Mouse (Mus musculus) midbrain, embryonic 14.5 days (tissue): ENCODE data around the gene Plekhh3. TPM values are rescaled to one million over a fixed set of nuclear protein-coding genes. Genes with fewer than 3 reads are reported as not detected.

Source experiments
- ATAC-seq: fragments of 200-750 bp; cut with Nextera tagmentation; 2 replicates; pipeline ENCODE4 v1.8.0; 2017; ENCODE audit warnings: moderate number of reproducible peaks, moderate library complexity; ENCODE audit not compliant: low FRiP score, low TSS enrichment
- DNase-seq: peaks from one replicate; pipeline ENCODE4 v3.0.0-alpha.2; 2015
- H3K27ac ChIP-seq: fragments of 300-500 bp; sonication (generic); replicated peaks from 2 replicates; pipeline ENCODE4 v1.5.1; 2014; ENCODE audit warnings: mild to moderate bottlenecking, low read depth, low read length, moderate library complexity
- H3K27me3 ChIP-seq: fragments of 300-500 bp; sonication (generic); 2 replicates; pipeline ENCODE4 v1.6.1; 2014; ENCODE audit warnings: low read length, control low read depth, mixed read lengths; ENCODE audit not compliant: control insufficient read depth, insufficient read depth
- H3K36me3 ChIP-seq: fragments of 300-500 bp; sonication (generic); 2 replicates; pipeline ENCODE4 v1.6.1; 2014; ENCODE audit warnings: low read length, control low read depth; ENCODE audit not compliant: control insufficient read depth, insufficient read depth
- H3K4me1 ChIP-seq: fragments of 300-500 bp; sonication (generic); 2 replicates; pipeline ENCODE4 v1.6.1; 2014; ENCODE audit warnings: mild to moderate bottlenecking, antibody characterized with exemption, low read length, control low read depth; ENCODE audit not compliant: control insufficient read depth, insufficient read depth
- H3K4me2 ChIP-seq: fragments of 300-500 bp; sonication (generic); 2 replicates; pipeline ENCODE4 v1.6.1; 2014; ENCODE audit warnings: mild to moderate bottlenecking, low read length, moderate library complexity
- H3K4me3 ChIP-seq: fragments of 300-500 bp; sonication (generic); replicated peaks from 2 replicates; pipeline ENCODE4 v1.5.1; 2014; ENCODE audit warnings: low read depth, low read length
- H3K9ac ChIP-seq: fragments of 300-500 bp; sonication (generic); replicated peaks from 2 replicates; pipeline ENCODE4 v1.6.1; 2014; ENCODE audit warnings: mild to moderate bottlenecking, low read length, moderate library complexity
- H3K9me3 ChIP-seq: fragments of 300-500 bp; sonication (generic); 2 replicates; pipeline ENCODE4 v1.6.1; 2016; ENCODE audit warnings: low read length, control low read depth, mixed read lengths; ENCODE audit not compliant: control insufficient read depth
- WGBS: fragments of 180-500 bp; shearing (Covaris S2); extraction: QIAGEN DNeasy Blood & Tissue Kit; methylation state at CpG from one replicate; pipeline ENCODE4 v1.1.7; 2014; 5-methylcytosine and 5-hydroxymethylcytosine counted together
- microRNA-seq: library from miRNA; unstranded; fragments of <30 nt; microRNA quantifications from one replicate; pipeline ENCODE4, GENCODE M21; 2016
- polyA plus RNA-seq: library from polyadenylated mRNA; unstranded; fragments of >200 nt; fragmentation: Nextera tagmentation; extraction: Ambion mirVana; gene quantifications from 2 replicates; pipeline ENCODE4 v1.2.1, GENCODE M21; 2014

Gene Plekhh3
- polyA plus RNA-seq, 1 experiment from 2014 or later: 8.2 TPM

- Histone ChIP-seq H3K9me3 (no peaks in the 10 kb centered on the region), H3K4me3 (peak overlapping the region; percentile 88), H3K36me3 (peaks cover 10% of the 10 kb centered on the region; the same call in 1 of the 2 replicates), H3K27ac (no peak overlapping the region), H3K9ac (peak overlapping the region; percentile 88; the same call in 1 of the 2 replicates), H3K4me1 (peaks cover 20% of the 10 kb centered on the region), H3K27me3 (no peaks in the 10 kb centered on the region), H3K4me2 (peak overlapping the region; percentile 96)
- no peak for DNase-seq
- 65% methylated on average over 4 of the region's 4 CpGs for WGBS
- no peak for ATAC-seq
Measured at GRCm38 (mm10) chr11:101118105-101118504, 53.0 kb downstream of the Plekhh3 start.

- Histone ChIP-seq H3K4me2 (no peak overlapping the region), H3K9me3 (no peaks in the 10 kb centered on the region), H3K9ac (no peak overlapping the region), H3K27ac (no peak overlapping the region), H3K4me3 (no peak overlapping the region), H3K27me3 (no peaks in the 10 kb centered on the region), H3K36me3 (0 out of 2 replicates have a peak, but pooled peaks cover 5% of the 10 kb centered on the region), H3K4me1 (peaks cover 13% of the 10 kb centered on the region)
- no peak for DNase-seq
- 80% methylated on average over 2 of the region's 2 CpGs for WGBS
- ATAC-seq: no peak
Measured at GRCm38 (mm10) chr11:101115564-101115963, 55.6 kb downstream of the Plekhh3 start.

Small RNAs within 50 kb of the gene (microRNA-seq; reads per million reads assigned to microRNA genes)
- gene Gm27626: not detected

Other genes with a start within 250 kb of the Plekhh3 start
- gene Stat3, start 231.8 kb downstream of the Plekhh3 start, polyA plus RNA-seq: 29.6 and 30.6 TPM in 2 replicates
- gene Cavin1, start 200.5 kb downstream of the Plekhh3 start, polyA plus RNA-seq: 8.0 and 16.3 TPM in 2 replicates
- gene Atp6v0a1, start 161.9 kb downstream of the Plekhh3 start, polyA plus RNA-seq: 115 and 119 TPM in 2 replicates
- gene Naglu, start 101.3 kb downstream of the Plekhh3 start, polyA plus RNA-seq: 9.5 and 9.8 TPM in 2 replicates
- 0.16 and 0.43 TPM in 2 replicates for gene Hsd17b1, start 92.9 kb downstream of the Plekhh3 start, polyA plus RNA-seq
- gene Coasy, start 88.8 kb downstream of the Plekhh3 start, polyA plus RNA-seq: 43.6 and 44.4 TPM in 2 replicates
- 92.9 and 100 TPM in 2 replicates for gene Mlx, start 84.1 kb downstream of the Plekhh3 start, polyA plus RNA-seq
- 19.2 and 19.6 TPM in 2 replicates for gene Psmc3ip, start 75.9 kb downstream of the Plekhh3 start, polyA plus RNA-seq
- 13.1 and 26.0 TPM in 2 replicates for gene Retreg3, start 51.5 kb downstream of the Plekhh3 start, polyA plus RNA-seq
- gene Tubg1, start 51.4 kb downstream of the Plekhh3 start, polyA plus RNA-seq: 73.3 and 75.5 TPM in 2 replicates
- gene Tubg2, start 15.4 kb downstream of the Plekhh3 start, polyA plus RNA-seq: 42.2 and 56.0 TPM in 2 replicates
- 2.3 and 2.8 TPM in 2 replicates for gene Cntnap1, start 828 bp downstream of the Plekhh3 start, polyA plus RNA-seq
- gene Ccr10, start 4.1 kb upstream of the Plekhh3 start, polyA plus RNA-seq: 0.16 TPM in 1 of 2 replicates, not detected in the other
- 25.1 and 25.6 TPM in 2 replicates for gene Ezh1, start 55.1 kb upstream of the Plekhh3 start, polyA plus RNA-seq
- 59.7 and 84.0 TPM in 2 replicates for gene Ramp2, start 74.7 kb upstream of the Plekhh3 start, polyA plus RNA-seq
- gene Vps25, start 82.4 kb upstream of the Plekhh3 start, polyA plus RNA-seq: 111 and 134 TPM in 2 replicates
- 4.3 and 5.3 TPM in 2 replicates for gene Wnk4, start 89.2 kb upstream of the Plekhh3 start, polyA plus RNA-seq
- gene Cntd1, start 107.7 kb upstream of the Plekhh3 start, polyA plus RNA-seq: 0.38 and 0.55 TPM in 2 replicates
- 221 and 243 TPM in 2 replicates for gene Coa3, start 107.8 kb upstream of the Plekhh3 start, polyA plus RNA-seq
- gene Becn1, start 130.9 kb upstream of the Plekhh3 start, polyA plus RNA-seq: 148 and 193 TPM in 2 replicates
- gene Psme3, start 144.9 kb upstream of the Plekhh3 start, polyA plus RNA-seq: 101 and 103 TPM in 2 replicates
- 1.3 and 1.7 TPM in 2 replicates for gene Aoc2, start 153.7 kb upstream of the Plekhh3 start, polyA plus RNA-seq
- 0.04 TPM in 1 of 2 replicates, not detected in the other for gene Aoc3, start 159.3 kb upstream of the Plekhh3 start, polyA plus RNA-seq
- not detected in 2 replicates for gene G6pc, start 196.2 kb upstream of the Plekhh3 start, polyA plus RNA-seq
- 90.7 and 101 TPM in 2 replicates for gene Aarsd1, start 246.3 kb upstream of the Plekhh3 start, polyA plus RNA-seq